Mouse (Mus musculus) midbrain, postnatal 0 days (tissue): ENCODE results near the gene Sprn. TPM values are rescaled to one million over a fixed set of nuclear protein-coding genes. Genes with fewer than 3 reads are reported as not detected.

Experiments
- ATAC-seq: fragments of 200-750 bp; cut with Nextera tagmentation; 2 replicates; pipeline ENCODE4 v1.8.0; 2017; ENCODE audit warnings: moderate number of reproducible peaks, mild to moderate bottlenecking, moderate TSS enrichment, moderate library complexity; ENCODE audit not compliant: low FRiP score
- DNase-seq: peaks from one replicate; pipeline ENCODE4 v3.0.0-alpha.2; 2015; ENCODE audit warnings: low spot score
- H3K27ac ChIP-seq: fragments of 300-500 bp; sonication (generic); 2 replicates; pipeline ENCODE4 v1.5.1; 2014; ENCODE audit warnings: low read depth, mild to moderate bottlenecking, low read length, mixed read lengths
- H3K27me3 ChIP-seq: fragments of 300-500 bp; sonication (generic); 2 replicates; pipeline ENCODE4 v1.6.1; 2014; ENCODE audit warnings: low read length, control low read depth, mixed read lengths; ENCODE audit not compliant: insufficient read depth
- H3K36me3 ChIP-seq: fragments of 300-500 bp; sonication (generic); 2 replicates; pipeline ENCODE4 v1.6.1; 2014; ENCODE audit warnings: low read length, control low read depth, mixed read lengths; ENCODE audit not compliant: insufficient read depth
- H3K4me1 ChIP-seq: fragments of 300-500 bp; sonication (generic); 2 replicates; pipeline ENCODE4 v1.6.1; 2014; ENCODE audit warnings: mild to moderate bottlenecking, control low read depth, antibody characterized with exemption, low read length, mixed read lengths; ENCODE audit not compliant: insufficient read depth
- H3K4me2 ChIP-seq: fragments of 300-500 bp; sonication (generic); 2 replicates; pipeline ENCODE4 v1.6.1; 2014; ENCODE audit warnings: low read depth, mild to moderate bottlenecking, low read length, mixed read lengths; ENCODE audit not compliant: poor library complexity, severe bottlenecking
- H3K4me3 ChIP-seq: fragments of 300-500 bp; sonication (generic); 2 replicates; pipeline ENCODE4 v1.5.1; 2014; ENCODE audit warnings: low read depth, mild to moderate bottlenecking, low read length, moderate library complexity
- H3K9ac ChIP-seq: fragments of 300-500 bp; sonication (generic); replicated peaks from 2 replicates; pipeline ENCODE4 v1.6.1; 2014; ENCODE audit warnings: mild to moderate bottlenecking, low read length, moderate library complexity, mixed read lengths; ENCODE audit not compliant: poor library complexity, severe bottlenecking
- H3K9me3 ChIP-seq: fragments of 300-500 bp; sonication (generic); 2 replicates; pipeline ENCODE4 v1.6.1; 2016; ENCODE audit warnings: low read length, control low read depth
- CTCF ChIP-seq: IDR thresholded peaks from 2 replicates; pipeline ENCODE4 v1.5.1; 2016; ENCODE audit warnings: antibody characterized with exemption, mild to moderate bottlenecking
- WGBS: fragments of 180-500 bp; shearing (Covaris S2); extraction: QIAGEN DNeasy Blood & Tissue Kit; methylation state at CpG from one replicate; pipeline ENCODE4 v1.1.7; 2014; 5-methylcytosine and 5-hydroxymethylcytosine counted together
- polyA plus RNA-seq: library from polyadenylated mRNA; unstranded; fragments of >200 nt; fragmentation: Nextera tagmentation; extraction: Ambion mirVana; gene quantifications from 2 replicates; pipeline ENCODE4 v1.2.1, GENCODE M21; 2015
- total RNA-seq: library from RNA; depleted of rRNA; stranded (reverse); fragments of >200 nt; gene quantifications from 2 replicates; pipeline ENCODE4 v1.2.3, GENCODE M21; 2014

Gene Sprn
- total and polyA plus RNA-seq, 2 experiments from 2014 or later = 34.9 to 70.5 TPM

DNA sequence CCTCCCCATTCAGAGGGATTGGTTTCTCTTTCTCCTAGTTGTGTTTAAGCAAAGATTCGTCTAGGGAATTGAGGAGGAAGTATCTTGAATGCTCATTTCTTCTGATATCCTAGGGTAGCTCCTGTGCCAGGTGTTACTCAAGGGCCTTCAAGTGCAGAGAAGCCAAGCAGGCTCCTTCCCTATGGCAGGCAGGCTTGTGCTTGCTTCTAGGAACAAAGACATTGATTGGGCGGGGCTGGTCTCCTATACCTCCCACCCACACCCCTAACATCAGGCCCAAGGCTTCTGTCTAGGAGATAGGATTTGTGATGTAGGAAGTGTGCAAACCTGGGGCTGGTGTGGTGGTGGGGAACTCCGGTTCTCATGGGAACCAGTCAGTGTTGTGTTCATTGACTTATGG is 27.7 kb downstream of the Sprn start:
- Histone ChIP-seq H3K4me2 (no peak overlapping the region), H3K4me1 (peaks cover 5% of the 10 kb centered on the region; the same call in 1 of the 2 replicates), H3K27me3 (no peaks in the 10 kb centered on the region), H3K4me3 (no peak overlapping the region), H3K9ac (no peak overlapping the region), H3K36me3 (no peaks in the 10 kb centered on the region), H3K27ac (no peak overlapping the region), H3K9me3 (no peaks in the 10 kb centered on the region)
- 91% methylated on average over 3 of the region's 3 CpGs for WGBS
- no peak for TF ChIP-seq CTCF
- no peak for ATAC-seq
- DNase-seq = no peak

DNA sequence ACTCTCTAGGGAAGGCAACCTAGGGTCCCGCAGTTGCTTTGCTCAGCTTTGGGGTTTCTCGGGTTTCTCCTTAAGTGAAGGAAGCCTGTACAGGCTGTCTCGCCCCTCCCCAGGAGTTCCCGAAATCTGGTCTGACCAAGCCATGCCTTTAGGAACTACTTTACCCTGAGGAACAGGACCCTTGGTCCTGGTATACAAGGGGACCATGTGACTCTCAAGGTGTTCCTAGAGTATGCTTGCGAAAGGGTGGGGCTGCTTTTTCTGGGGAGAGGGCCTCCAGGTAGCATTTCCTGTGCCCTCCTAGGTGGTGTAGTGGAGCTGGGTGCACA is 28.7 kb downstream of the Sprn start:
- no peak for TF ChIP-seq CTCF
- H3K36me3 ChIP-seq = no peaks in the 10 kb centered on the region
- 0 out of 2 replicates have a peak, but pooled peaks have one; percentile 6 for ATAC-seq
- H3K4me3 ChIP-seq = peak overlapping the region; percentile 63
- peaks cover 5% of the 10 kb centered on the region; the same call in 1 of the 2 replicates for H3K4me1 ChIP-seq
- no peak overlapping the region for H3K27ac ChIP-seq
- H3K27me3 ChIP-seq = no peaks in the 10 kb centered on the region
- H3K9ac ChIP-seq = peak overlapping the region; percentile 70
- H3K9me3 ChIP-seq = no peaks in the 10 kb centered on the region
- peak overlapping the region; percentile 86 for H3K4me2 ChIP-seq
- DNase-seq = no peak
- 12% methylated on average over 5 of the region's 5 CpGs for WGBS

DNA sequence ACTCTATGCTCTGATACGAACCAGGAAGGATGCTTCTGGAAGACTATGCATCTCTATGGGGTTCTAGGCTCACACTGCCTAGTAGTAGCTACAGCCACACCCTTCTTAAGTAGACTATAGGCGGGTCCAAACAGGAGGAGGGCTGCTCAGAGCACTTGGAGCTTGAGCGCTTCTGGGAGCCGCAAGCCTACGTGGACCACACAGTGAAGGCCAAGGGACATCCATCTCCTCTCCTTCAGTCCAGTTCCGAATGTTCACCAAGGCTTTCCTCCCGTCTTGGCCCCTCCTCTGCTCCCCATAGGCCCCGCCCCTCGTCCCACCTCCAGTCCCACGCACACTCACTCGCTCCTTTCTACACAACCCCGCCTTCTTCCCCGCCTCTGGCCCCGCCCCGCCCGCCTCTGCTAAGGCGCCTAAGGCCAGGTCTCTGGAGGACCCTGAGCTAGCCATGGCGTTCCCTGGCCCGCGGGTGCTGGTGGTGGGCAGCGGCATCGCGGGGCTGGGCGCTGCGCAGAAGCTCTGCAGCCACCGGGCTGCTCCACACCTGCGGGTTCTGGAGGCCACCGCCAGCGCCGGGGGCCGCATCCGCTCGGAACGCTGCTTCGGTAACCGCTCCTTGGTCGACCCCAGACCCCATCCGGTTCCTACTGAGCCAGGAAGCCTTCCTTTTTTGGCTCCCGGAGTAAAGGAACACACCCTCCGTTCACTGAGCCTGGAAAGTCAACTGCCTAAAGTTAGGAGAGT is 29.2 kb downstream of the Sprn start:
- Histone ChIP-seq H3K4me1 (peaks cover 5% of the 10 kb centered on the region; the same call in 1 of the 2 replicates), H3K27me3 (no peaks in the 10 kb centered on the region), H3K4me2 (peak overlapping the region; percentile 86), H3K9ac (peak overlapping the region; percentile 70), H3K4me3 (peak overlapping the region; percentile 63), H3K27ac (no peak overlapping the region), H3K36me3 (no peaks in the 10 kb centered on the region), H3K9me3 (no peaks in the 10 kb centered on the region)
- ATAC-seq (peak; percentile 95), DNase-seq (peak; percentile 91)
- WGBS = 2% methylated on average over 39 of the region's 40 CpGs
- 0 out of 2 replicates have a peak, but pooled peaks have one; percentile 5 for TF ChIP-seq CTCF

DNA sequence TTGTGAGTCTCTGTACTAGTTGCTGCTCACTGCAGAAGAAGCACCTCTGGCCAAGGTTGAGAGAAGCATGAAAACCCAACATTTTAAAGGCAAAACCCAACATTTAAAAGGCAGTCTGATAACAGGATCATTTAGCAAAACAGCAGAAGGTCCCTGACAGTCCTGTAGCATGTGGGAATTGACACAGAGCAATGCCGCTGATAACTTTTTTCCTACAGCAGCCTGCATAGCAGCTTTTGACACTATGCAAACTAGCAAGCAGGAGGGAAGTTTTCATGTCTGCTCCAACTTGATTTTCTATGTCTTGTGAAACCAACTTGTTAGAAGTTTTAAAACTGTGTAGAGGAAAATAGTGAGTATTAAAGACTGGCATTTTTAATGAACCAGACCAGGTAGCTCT is 30.3 kb downstream of the Sprn start:
- TF ChIP-seq CTCF = no peak

DNA sequence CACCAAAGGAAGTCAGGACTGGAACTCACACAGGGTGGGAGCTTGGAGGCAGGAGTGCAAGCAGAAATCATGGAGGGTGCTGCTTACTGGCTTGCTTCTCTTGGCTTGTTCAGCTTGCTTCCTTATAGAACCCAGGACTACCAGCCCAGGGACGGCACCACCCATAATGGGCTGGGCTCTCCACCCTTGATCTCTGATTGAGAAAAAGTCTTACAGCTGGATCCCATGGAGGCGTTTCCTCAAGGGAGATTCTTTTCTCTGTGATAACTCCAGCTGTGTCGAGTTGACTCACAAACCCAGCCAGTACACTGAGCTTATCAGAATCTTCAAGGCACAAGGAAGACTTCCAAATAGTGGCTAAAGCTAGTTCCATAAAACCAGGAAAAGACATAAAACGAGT is 31.9 kb downstream of the Sprn start:
- Histone ChIP-seq H3K27me3 (no peaks in the 10 kb centered on the region), H3K4me1 (peaks cover 5% of the 10 kb centered on the region; the same call in 1 of the 2 replicates), H3K9ac (no peak overlapping the region), H3K27ac (no peak overlapping the region), H3K36me3 (no peaks in the 10 kb centered on the region), H3K9me3 (no peaks in the 10 kb centered on the region), H3K4me2 (no peak overlapping the region), H3K4me3 (no peak overlapping the region)
- ATAC-seq (no peak), DNase-seq (no peak)
- 30% methylated on average over 4 of the region's 4 CpGs for WGBS
- no peak for TF ChIP-seq CTCF

More for the DNA sequence above, 30.3 kb downstream of the Sprn start:
- no peak overlapping the region for H3K9ac ChIP-seq
- DNase-seq (no peak), ATAC-seq (no peak)
- no peak overlapping the region for H3K4me2 ChIP-seq
- 94% methylated on average over 1 of the region's 1 CpGs for WGBS
- no peaks in the 10 kb centered on the region for H3K36me3 ChIP-seq
- no peaks in the 10 kb centered on the region for H3K27me3 ChIP-seq
- H3K9me3 ChIP-seq = no peaks in the 10 kb centered on the region
- H3K4me1 ChIP-seq = peaks cover 5% of the 10 kb centered on the region; the same call in 1 of the 2 replicates
- no peak overlapping the region for H3K4me3 ChIP-seq
- no peak overlapping the region for H3K27ac ChIP-seq

DNA sequence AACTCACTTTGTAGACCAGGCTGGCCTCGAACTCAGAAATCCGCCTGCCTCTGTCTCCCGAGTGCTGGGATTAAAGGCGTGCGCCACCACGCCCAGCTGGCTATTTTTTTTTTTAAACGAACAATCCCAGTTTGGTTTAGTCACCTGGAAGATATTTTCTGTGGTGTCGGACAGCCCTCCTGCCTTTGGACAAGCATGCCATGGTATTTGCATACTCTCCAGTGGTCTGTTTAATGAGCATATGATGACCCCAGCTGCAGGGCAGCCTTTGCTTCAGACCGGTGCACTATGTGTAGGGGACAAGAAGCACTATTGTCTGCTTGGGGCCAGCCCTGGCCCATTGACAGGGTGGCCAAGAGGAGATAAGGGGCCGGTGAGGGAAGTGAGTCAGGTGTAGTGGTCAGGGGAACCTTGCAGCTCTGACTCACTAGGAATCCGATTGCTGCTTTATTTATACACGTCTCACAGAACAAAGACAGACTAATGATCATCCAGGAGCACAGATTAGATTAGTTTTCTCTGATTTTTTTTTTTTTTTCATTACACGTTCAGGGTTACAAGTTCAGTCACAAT is 33.3 kb downstream of the Sprn start:
- Histone ChIP-seq H3K9ac (no peak overlapping the region), H3K36me3 (no peaks in the 10 kb centered on the region), H3K9me3 (no peaks in the 10 kb centered on the region), H3K4me2 (no peak overlapping the region), H3K4me1 (peaks cover 5% of the 10 kb centered on the region; the same call in 1 of the 2 replicates), H3K4me3 (no peak overlapping the region), H3K27me3 (no peaks in the 10 kb centered on the region), H3K27ac (no peak overlapping the region)
- DNase-seq (no peak), ATAC-seq (no peak)
- TF ChIP-seq CTCF = no peak
- 72% methylated on average over 11 of the region's 13 CpGs for WGBS
